Mouse (Mus musculus) small intestine, adult 2 months (tissue): Measurements from ENCODE around the gene Bcas1.

Experiments used
- CTCF ChIP-seq: fragments of 200-500 bp; IDR thresholded peaks from 2 replicates; pipeline ENCODE4 v1.5.1; 2012; ENCODE audit warnings: low read depth, mild to moderate bottlenecking, control low read depth, inconsistent platforms, low read length, moderate library complexity, mixed read lengths; ENCODE audit not compliant: insufficient replicate concordance, insufficient read length; ENCODE audit errors: extremely low read depth
- POLR2A ChIP-seq: fragments of 200-500 bp; IDR thresholded peaks from 2 replicates; pipeline ENCODE4 v1.6.1; 2012; ENCODE audit warnings: low read depth, mild to moderate bottlenecking, control low read depth, inconsistent platforms, low read length, moderate library complexity

DNA sequence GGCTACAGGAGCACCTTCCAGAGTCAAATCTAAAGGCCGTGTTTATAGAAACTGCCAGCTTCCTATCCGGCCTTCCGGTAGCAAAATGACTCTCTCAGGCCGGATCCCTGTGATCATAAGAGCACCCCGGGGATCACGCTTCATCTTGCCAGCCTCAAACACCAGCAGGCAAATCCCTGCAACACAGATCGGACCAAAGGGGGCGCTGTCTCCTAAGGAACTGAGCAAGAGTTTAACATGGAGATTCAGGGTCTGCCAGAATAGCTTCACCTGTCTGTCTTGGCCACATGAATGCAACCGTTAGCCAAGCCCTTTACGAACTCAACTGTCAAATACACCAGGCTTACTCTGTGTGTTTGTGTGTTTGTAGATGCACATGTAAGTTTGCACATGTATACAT, 8.9 kb downstream of the Bcas1 start:
- TF ChIP-seq POLR2A = no peak
- peak; percentile 14; the same call in 1 of the 2 replicates for TF ChIP-seq CTCF
